Mouse (Mus musculus): ENCODE data around the gene Zar1l. TPM values are rescaled to one million over a fixed set of nuclear protein-coding genes. Genes with fewer than 3 reads are reported as not detected.
"Not testable (repeated sequence)": the region's sequence is repeated elsewhere in the genome, so short reads cannot be mapped to it uniquely, and the experiment has no call there.

The Zar1l gene
- total RNA-seq (2021), result 1 to 10 TPM; 1.3 to 1.6 TPM
- long read RNA-seq, experiment 1, partial matches to known transcripts, result 0 of 1 reads
- long read RNA-seq, experiment 1, other reads (novel, unspliced or antisense), result 1 of 1 reads
- long read RNA-seq, experiment 2, partial matches to known transcripts, result 1 of 2 reads
- long read RNA-seq, experiment 2, other reads (novel, unspliced or antisense), result 1 of 2 reads

DNA sequence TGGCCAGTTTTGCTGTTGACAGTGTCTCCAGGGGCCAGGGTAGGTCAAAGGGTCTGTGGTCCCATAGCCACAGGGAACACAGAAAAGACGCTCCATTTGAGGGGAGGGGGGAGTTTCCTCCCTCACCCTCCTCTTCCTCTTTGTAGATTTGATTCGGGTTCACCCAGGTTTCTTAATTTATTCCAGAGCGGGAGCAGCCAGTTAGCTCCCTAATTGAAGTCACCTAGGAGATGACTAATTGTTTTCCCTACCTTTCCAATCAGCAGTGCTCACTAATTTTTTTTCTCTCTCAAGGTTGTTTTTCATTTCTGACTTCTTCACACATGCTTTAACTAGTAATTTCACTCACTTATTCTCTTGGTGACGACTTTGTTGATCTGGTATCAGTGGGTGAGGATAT, at the start of gene Zar1l:
Gene Zar1l (minus strand): TSS at position 101 of the 400 bp plus-strand sequence.
- DNase-seq (ENCODE audit: low spot score in 2 of 2), result no peak

- no peak for DNase-seq (ENCODE audit: low spot score in 2 of 2)
These were observed 49.0 kb upstream of the Zar1l start for GRCm38 (mm10) chr5:150566971-150567370.

DNA sequence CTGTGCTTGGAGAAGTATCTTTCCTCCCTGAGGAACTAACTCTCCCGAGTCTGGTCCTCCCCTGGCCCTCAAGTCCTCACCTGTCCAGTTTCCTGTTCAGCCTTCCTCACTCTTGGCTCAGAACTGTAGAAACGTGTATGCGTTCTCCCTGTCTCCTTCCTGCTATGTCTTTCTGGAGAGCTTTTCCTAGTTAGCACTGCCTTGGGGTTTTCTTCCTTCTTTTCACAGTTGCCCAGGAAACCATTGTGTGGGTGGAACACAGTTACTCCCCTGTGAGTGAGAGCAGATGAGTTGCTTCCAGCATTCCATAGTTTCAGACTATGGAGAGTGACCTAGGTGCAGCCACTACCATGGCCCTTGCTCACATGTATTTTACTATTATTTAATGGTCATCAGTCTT, 48.3 kb upstream of the Zar1l start:
- peak; percentile 44 to 46 for DNase-seq (ENCODE audit: low spot score in 2 of 2)

GRCm38 (mm10) chr5:150564426-150564825, 46.5 kb upstream of the Zar1l start:
- no peak for DNase-seq (ENCODE audit: low spot score in 2 of 2)

GRCm38 (mm10) chr5:150561783-150562182, 43.8 kb upstream of the Zar1l start:
- DNase-seq (ENCODE audit: low spot score in 2 of 2), result no peak

- DNase-seq (ENCODE audit: low spot score in 2 of 2), result no peak
These were observed 43.4 kb upstream of the Zar1l start for GRCm38 (mm10) chr5:150561376-150561775.

GRCm38 (mm10) chr5:150560851-150561250, 42.9 kb upstream of the Zar1l start:
- no peak for DNase-seq (ENCODE audit: low spot score in 2 of 2)

- no peak for DNase-seq (ENCODE audit: low spot score in 2 of 2)
These were observed 41.6 kb upstream of the Zar1l start for GRCm38 (mm10) chr5:150559519-150560103.

DNA sequence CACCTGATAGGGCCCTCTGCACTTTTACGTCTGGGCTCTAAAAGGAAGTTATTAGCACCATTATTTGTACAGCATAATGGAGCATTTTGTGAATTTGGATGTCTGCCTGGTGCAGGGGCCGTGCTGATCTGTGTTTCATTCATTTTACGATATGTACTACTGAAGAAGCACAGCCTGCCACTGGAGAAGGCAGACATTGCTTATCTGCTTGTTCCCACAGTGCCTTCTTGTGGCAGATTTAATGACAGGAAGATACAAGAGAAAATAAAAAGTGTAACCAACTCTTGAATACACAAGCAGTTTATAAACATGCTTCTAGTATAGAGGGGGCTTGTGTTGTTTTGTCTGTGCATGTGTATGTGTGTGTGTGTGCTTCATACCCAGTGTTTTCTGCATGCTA, 33.7 kb upstream of the Zar1l start:
- DNase-seq (ENCODE audit: low spot score in 2 of 2), result no peak

DNA sequence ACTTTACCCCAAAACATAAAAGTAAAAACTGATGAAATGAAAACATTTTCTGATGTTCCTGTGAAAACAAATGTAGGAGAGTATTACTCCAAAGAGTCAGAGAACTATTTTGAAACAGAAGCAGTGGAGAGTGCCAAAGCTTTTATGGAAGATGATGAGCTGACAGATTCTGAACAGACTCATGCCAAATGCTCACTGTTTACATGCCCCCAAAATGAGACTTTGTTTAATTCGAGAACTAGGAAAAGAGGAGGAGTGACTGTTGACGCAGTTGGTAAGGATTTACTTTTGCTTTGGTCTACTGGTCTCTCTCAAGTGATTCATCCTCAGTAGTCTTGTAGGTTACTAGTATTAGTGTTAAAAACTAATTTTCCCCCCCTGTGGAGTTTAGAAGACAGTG, 25.2 kb upstream of the Zar1l start:
- DNase-seq (ENCODE audit: low spot score in 2 of 2), result no peak

- no peak for DNase-seq (ENCODE audit: low spot score in 2 of 2)
These were observed 23.3 kb upstream of the Zar1l start for GRCm38 (mm10) chr5:150541302-150541701.

GRCm38 (mm10) chr5:150525239-150525638, 7.3 kb upstream of the Zar1l start:
- DNase-seq (ENCODE audit: low spot score in 2 of 2), result no peak

DNA sequence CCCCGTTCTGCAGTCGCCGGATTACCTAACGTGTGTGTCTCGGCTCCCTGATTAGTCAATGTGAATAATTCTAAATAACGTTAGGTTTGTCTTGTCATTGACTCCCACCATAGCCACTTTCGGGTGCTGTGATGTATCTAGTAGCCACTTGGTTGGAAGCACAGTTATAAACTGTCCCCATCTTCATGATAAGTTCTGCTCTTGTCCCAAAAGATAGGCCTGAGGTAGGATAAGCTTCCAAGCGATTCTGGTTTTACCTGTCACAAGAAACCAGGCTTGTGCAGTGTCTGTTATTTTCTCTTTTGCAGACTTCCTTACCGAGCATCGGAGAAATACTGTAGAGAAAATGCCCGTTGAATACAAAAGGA, 4.9 kb upstream of the Zar1l start:
- no peak for DNase-seq (ENCODE audit: low spot score in 2 of 2)

- peak; percentile 94 to 96 for DNase-seq (ENCODE audit: low spot score in 2 of 2)
These were observed 4.2 kb upstream of the Zar1l start, which contains the start of gene Brca2 for GRCm38 (mm10) chr5:150521937-150522866. Gene Brca2 (plus strand): TSS chr5:150522630.

- DNase-seq (ENCODE audit: low spot score in 2 of 2), result no peak
These were observed 1.6 kb upstream of the Zar1l start for GRCm38 (mm10) chr5:150519551-150519950.

GRCm38 (mm10) chr5:150514027-150514426, 3.9 kb downstream of the Zar1l start:
- no peak for DNase-seq (ENCODE audit: low spot score in 2 of 2)

GRCm38 (mm10) chr5:150513264-150513663, 4.7 kb downstream of the Zar1l start:
- no peak for DNase-seq (ENCODE audit: low spot score in 2 of 2)

- DNase-seq (ENCODE audit: low spot score in 2 of 2), result no peak
These were observed 7.3 kb downstream of the Zar1l start for GRCm38 (mm10) chr5:150510451-150511225.

- DNase-seq (ENCODE audit: low spot score in 2 of 2), result peak; percentile 29 to 38
These were observed 22.2 kb downstream of the Zar1l start for GRCm38 (mm10) chr5:150495792-150496191.

GRCm38 (mm10) chr5:150491573-150492173, 26.3 kb downstream of the Zar1l start:
- DNase-seq (ENCODE audit: low spot score in 2 of 2), result not testable (repeated sequence)

DNA sequence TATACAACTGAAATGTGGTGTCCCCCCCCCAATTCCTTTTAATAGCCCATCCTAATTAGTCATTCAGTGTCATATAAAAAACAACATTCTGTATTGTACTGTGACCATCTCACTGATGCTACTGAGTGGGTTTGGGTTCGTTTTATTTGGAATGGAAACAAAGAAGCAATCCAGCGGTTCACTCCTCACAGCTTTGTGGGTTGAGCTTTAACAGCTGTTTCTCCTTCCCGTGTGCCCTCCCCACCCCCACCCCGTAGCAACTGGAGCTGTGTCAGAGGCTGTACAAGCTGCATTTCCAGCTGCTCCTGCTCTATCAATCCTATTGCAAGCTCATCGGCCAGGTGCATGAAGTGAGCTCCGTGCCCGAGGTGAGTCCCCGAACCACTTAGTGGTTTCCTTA, 27.1 kb downstream of the Zar1l start:
- DNase-seq (ENCODE audit: low spot score in 2 of 2), result no peak
